Mouse (Mus musculus) spleen, adult 2 months (tissue): Measurements from ENCODE around the gene Amph. TPM values are rescaled to one million over a fixed set of nuclear protein-coding genes. Genes with fewer than 3 reads are reported as not detected.

Experiments used
- DNase-seq, 2 experiments: peaks; one replicate each; pipeline versions ENCODE4 v3.0.0 to v3.0.0-alpha.2; 2012 to 2021; ENCODE audit warnings: low spot score in 2 of 2, low read depth in 1 of 2
- H3K27ac ChIP-seq: fragments of 200-500 bp; 2 replicates; pipeline ENCODE4 v1.5.1; 2012; ENCODE audit warnings: low read length, inconsistent platforms; ENCODE audit not compliant: insufficient read depth
- H3K27me3 ChIP-seq: fragments of 200-500 bp; 2 replicates; pipeline ENCODE4 v1.6.1; 2012; ENCODE audit warnings: mild to moderate bottlenecking, moderate library complexity, low read length, inconsistent platforms; ENCODE audit not compliant: control insufficient read depth, insufficient read depth
- H3K36me3 ChIP-seq: fragments of 200-500 bp; 2 replicates; pipeline ENCODE4 v1.6.1; 2012; ENCODE audit warnings: mild to moderate bottlenecking, low read length, inconsistent platforms; ENCODE audit not compliant: control insufficient read depth, insufficient read depth
- H3K4me1 ChIP-seq: fragments of 200-500 bp; 2 replicates; pipeline ENCODE4 v1.6.1; 2011; ENCODE audit warnings: inconsistent platforms; ENCODE audit not compliant: control insufficient read depth, insufficient read depth, insufficient read length
- H3K4me3 ChIP-seq: fragments of 200-500 bp; 2 replicates; pipeline ENCODE4 v1.5.1; 2011; ENCODE audit warnings: mild to moderate bottlenecking, inconsistent platforms; ENCODE audit not compliant: insufficient read depth, insufficient read length; ENCODE audit errors: extremely low read depth
- CTCF ChIP-seq: fragments of 200-500 bp; IDR thresholded peaks from 2 replicates; pipeline ENCODE4 v1.5.1; 2011; ENCODE audit warnings: mild to moderate bottlenecking, inconsistent platforms; ENCODE audit not compliant: insufficient read depth, insufficient read length, insufficient replicate concordance; ENCODE audit errors: extremely low read depth
- POLR2A ChIP-seq: fragments of 200-500 bp; IDR thresholded peaks from 2 replicates; pipeline ENCODE4 v1.6.1; 2011; ENCODE audit warnings: low read depth, low read length, inconsistent platforms
- WGBS: fragments of 180-500 bp; shearing (Covaris S2); methylation state at CpG from one replicate; pipeline ENCODE4 v1.1.7; 2018; 5-methylcytosine and 5-hydroxymethylcytosine counted together
- polyA plus RNA-seq: library from polyadenylated mRNA; depleted of rRNA; stranded (reverse); fragments of >200 nt; gene quantifications from 2 replicates; pipeline ENCODE4 v1.2.3, GENCODE M21; 2012

Gene Amph
- polyA plus RNA-seq, 1 experiment: 0.41 TPM

GRCm38 (mm10) chr13:19138550-19138949 lies 190.5 kb downstream of the Amph start:
- Histone ChIP-seq H3K27ac (no peak overlapping the region), H3K4me1 (no peaks in the 10 kb centered on the region), H3K36me3 (no peaks in the 10 kb centered on the region), H3K4me3 (no peak overlapping the region), H3K27me3 (no peaks in the 10 kb centered on the region)
- TF ChIP-seq POLR2A (no peak), CTCF (no peak)
- no peak for DNase-seq
- 86% methylated on average over 2 of the region's 2 CpGs for WGBS

GRCm38 (mm10) chr13:19139104-19139503 lies 191.1 kb downstream of the Amph start:
- no peak overlapping the region for H3K4me3 ChIP-seq
- H3K27me3 ChIP-seq: no peaks in the 10 kb centered on the region
- H3K36me3 ChIP-seq: no peaks in the 10 kb centered on the region
- H3K4me1 ChIP-seq: no peaks in the 10 kb centered on the region
- no peak for TF ChIP-seq POLR2A
- no peak for TF ChIP-seq CTCF
- DNase-seq: peak in 1 of 2 experiments; percentile 13
- H3K27ac ChIP-seq: no peak overlapping the region
- WGBS: 24% methylated on average over 7 of the region's 7 CpGs

GRCm38 (mm10) chr13:19139771-19140170 lies 191.8 kb downstream of the Amph start:
- DNase-seq: no peak
- Histone ChIP-seq H3K4me1 (no peaks in the 10 kb centered on the region), H3K27ac (no peak overlapping the region), H3K4me3 (no peak overlapping the region), H3K27me3 (no peaks in the 10 kb centered on the region), H3K36me3 (no peaks in the 10 kb centered on the region)
- TF ChIP-seq POLR2A (no peak), CTCF (no peak)
- WGBS: 79% methylated on average over 1 of the region's 1 CpGs

- Histone ChIP-seq H3K27ac (no peak overlapping the region), H3K4me3 (no peak overlapping the region), H3K27me3 (no peaks in the 10 kb centered on the region), H3K36me3 (no peaks in the 10 kb centered on the region), H3K4me1 (no peaks in the 10 kb centered on the region)
- WGBS: 90% methylated on average over 3 of the region's 3 CpGs
- no peak for DNase-seq
- TF ChIP-seq CTCF: no peak
- TF ChIP-seq POLR2A: no peak
Observed at GRCm38 (mm10) chr13:19143766-19144165, 195.8 kb downstream of the Amph start.

- 92% methylated on average over 3 of the region's 3 CpGs for WGBS
- Histone ChIP-seq H3K27ac (no peak overlapping the region), H3K36me3 (no peaks in the 10 kb centered on the region), H3K4me1 (no peaks in the 10 kb centered on the region), H3K4me3 (no peak overlapping the region), H3K27me3 (no peaks in the 10 kb centered on the region)
- DNase-seq: no peak
- no peak for TF ChIP-seq CTCF
- TF ChIP-seq POLR2A: no peak
Observed at GRCm38 (mm10) chr13:19147468-19147867, 199.5 kb downstream of the Amph start.

GRCm38 (mm10) chr13:19149574-19149973 lies 201.6 kb downstream of the Amph start:
- 88% methylated on average over 8 of the region's 8 CpGs for WGBS
- DNase-seq: no peak
- H3K27ac ChIP-seq: no peak overlapping the region
- H3K4me3 ChIP-seq: no peak overlapping the region
- H3K4me1 ChIP-seq: no peaks in the 10 kb centered on the region
- no peaks in the 10 kb centered on the region for H3K27me3 ChIP-seq
- TF ChIP-seq CTCF (no peak), POLR2A (no peak)
- no peaks in the 10 kb centered on the region for H3K36me3 ChIP-seq

GRCm38 (mm10) chr13:19150438-19151301 lies 202.7 kb downstream of the Amph start:
- no peaks in the 10 kb centered on the region for H3K36me3 ChIP-seq
- 87% methylated on average over 12 of the region's 12 CpGs for WGBS
- no peaks in the 10 kb centered on the region for H3K4me1 ChIP-seq
- no peaks in the 10 kb centered on the region for H3K27me3 ChIP-seq
- TF ChIP-seq POLR2A (no peak), CTCF (no peak)
- DNase-seq: no peak
- no peak overlapping the region for H3K4me3 ChIP-seq
- H3K27ac ChIP-seq: no peak overlapping the region
